Mouse (Mus musculus): ENCODE measurements at regions not wholly inside any gene's neighbourhood (a gene's known extent, or its start where the extent isn't known, plus 50 kb on each side); places are given as distances from the start of the nearest gene placed in this dataset.

DNA sequence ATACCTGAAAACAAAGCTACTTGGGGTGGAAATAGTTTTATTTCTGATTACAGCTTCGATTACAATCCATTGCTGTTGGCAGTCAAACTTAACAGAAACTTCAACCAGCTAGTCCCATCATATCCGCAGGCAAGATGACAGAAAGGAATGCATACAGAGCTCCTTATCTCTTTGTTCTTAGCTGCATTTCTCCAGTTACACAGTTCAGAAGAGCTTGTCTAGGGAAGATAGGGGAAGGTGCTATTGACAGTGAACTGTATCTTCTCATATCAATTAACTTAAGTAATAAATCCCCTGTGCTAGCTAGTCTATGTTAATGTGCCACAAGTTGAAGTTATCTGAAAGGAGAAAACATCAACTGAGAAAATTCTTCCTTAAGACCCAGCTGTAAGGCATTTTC lies 374.8 kb downstream of the Ptprc start:
- no peaks in the 10 kb centered on the region for H3K9me3 ChIP-seq
- H3K27ac ChIP-seq, result no peak overlapping the region
- no peaks in the 10 kb centered on the region for H3K4me1 ChIP-seq
- H3K27me3 ChIP-seq, result no peaks in the 10 kb centered on the region
- 83% methylated on average over 2 of the region's 2 CpGs for WGBS
- no peak overlapping the region for H3K4me3 ChIP-seq (replicated peaks)
- H3K4me2 ChIP-seq, result no peak overlapping the region
- H3K36me3 ChIP-seq (replicated peaks), result no peaks in the 10 kb centered on the region
- no peak for ATAC-seq (ENCODE audit: low FRiP score)
- H3K9ac ChIP-seq, result no peak overlapping the region

GRCm38 (mm10) chr1:137788789-137789188 lies 386.7 kb downstream of the Ptprc start:
- H3K27ac ChIP-seq, result no peak overlapping the region
- WGBS, result 85% methylated on average over 3 of the region's 3 CpGs
- no peaks in the 10 kb centered on the region for H3K36me3 ChIP-seq (replicated peaks)
- no peaks in the 10 kb centered on the region for H3K4me1 ChIP-seq
- ATAC-seq (ENCODE audit: low FRiP score), result no peak
- H3K4me3 ChIP-seq (replicated peaks), result no peak overlapping the region
- H3K9me3 ChIP-seq, result no peaks in the 10 kb centered on the region
- H3K27me3 ChIP-seq, result no peaks in the 10 kb centered on the region
- H3K9ac ChIP-seq, result no peak overlapping the region
- no peak overlapping the region for H3K4me2 ChIP-seq

DNA sequence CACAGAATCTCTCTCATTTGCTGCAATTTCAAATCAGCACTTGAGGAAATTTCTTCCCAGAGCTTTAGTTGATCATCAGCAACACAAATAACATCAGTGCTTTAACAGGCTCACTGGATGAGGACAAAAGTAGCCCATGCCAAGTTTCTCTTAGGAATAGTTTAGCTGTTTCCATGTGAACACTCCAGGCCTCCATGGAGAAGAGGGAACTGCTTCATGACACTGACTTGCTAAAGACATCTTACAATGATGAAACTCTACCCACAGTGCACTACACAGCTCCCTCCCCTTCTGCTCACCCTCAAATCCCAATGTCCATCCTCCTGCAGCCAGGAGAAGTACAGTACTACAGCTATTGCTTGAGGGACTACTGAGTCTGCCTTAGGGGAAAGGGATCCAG lies 388.9 kb downstream of the Ptprc start:
- H3K4me1 ChIP-seq, result no peaks in the 10 kb centered on the region
- no peak for ATAC-seq (ENCODE audit: low FRiP score)

DNA sequence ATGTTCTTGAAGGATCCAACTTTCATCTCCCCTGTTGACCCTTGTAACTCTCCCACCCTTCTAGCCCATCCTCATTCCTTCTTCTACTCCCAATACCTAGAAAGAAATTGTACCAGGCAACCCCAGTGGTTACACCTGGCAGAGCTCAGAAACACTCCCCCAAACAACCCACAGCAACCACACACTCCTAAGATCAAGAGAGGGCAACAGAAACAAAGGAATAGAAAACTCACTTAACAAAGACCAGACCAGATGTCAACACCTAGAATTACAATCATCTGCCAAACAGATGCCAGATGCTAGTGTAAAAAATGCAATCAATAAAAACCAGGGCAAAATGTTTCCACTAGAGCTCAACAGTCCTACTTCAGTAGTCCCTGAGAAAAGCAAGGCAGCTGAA lies 400.9 kb downstream of the Ptprc start:
- Histone ChIP-seq H3K27me3 (no peaks in the 10 kb centered on the region), H3K4me1 (no peaks in the 10 kb centered on the region), H3K36me3 (replicated peaks) (no peaks in the 10 kb centered on the region), H3K9ac (no peak overlapping the region), H3K4me2 (no peak overlapping the region), H3K4me3 (replicated peaks) (no peak overlapping the region), H3K27ac (no peak overlapping the region), H3K9me3 (no peaks in the 10 kb centered on the region)
- no peak for ATAC-seq (ENCODE audit: low FRiP score)

More for the DNA sequence above, 388.9 kb downstream of the Ptprc start:
- no peak overlapping the region for H3K9ac ChIP-seq
- no peak overlapping the region for H3K27ac ChIP-seq
- H3K4me3 ChIP-seq (replicated peaks), result no peak overlapping the region
- no peaks in the 10 kb centered on the region for H3K9me3 ChIP-seq
- no peaks in the 10 kb centered on the region for H3K27me3 ChIP-seq
- H3K36me3 ChIP-seq (replicated peaks), result no peaks in the 10 kb centered on the region
- H3K4me2 ChIP-seq, result no peak overlapping the region

- WGBS, result 92% methylated on average over 4 of the region's 4 CpGs
- Histone ChIP-seq H3K9ac (no peak overlapping the region), H3K4me3 (replicated peaks) (no peak overlapping the region), H3K27me3 (no peaks in the 10 kb centered on the region), H3K4me2 (no peak overlapping the region), H3K36me3 (replicated peaks) (no peaks in the 10 kb centered on the region), H3K4me1 (no peaks in the 10 kb centered on the region), H3K27ac (no peak overlapping the region), H3K9me3 (no peaks in the 10 kb centered on the region)
- ATAC-seq (ENCODE audit: low FRiP score), result no peak
These were observed 414.7 kb downstream of the Ptprc start for GRCm38 (mm10) chr1:137760797-137761196.

DNA sequence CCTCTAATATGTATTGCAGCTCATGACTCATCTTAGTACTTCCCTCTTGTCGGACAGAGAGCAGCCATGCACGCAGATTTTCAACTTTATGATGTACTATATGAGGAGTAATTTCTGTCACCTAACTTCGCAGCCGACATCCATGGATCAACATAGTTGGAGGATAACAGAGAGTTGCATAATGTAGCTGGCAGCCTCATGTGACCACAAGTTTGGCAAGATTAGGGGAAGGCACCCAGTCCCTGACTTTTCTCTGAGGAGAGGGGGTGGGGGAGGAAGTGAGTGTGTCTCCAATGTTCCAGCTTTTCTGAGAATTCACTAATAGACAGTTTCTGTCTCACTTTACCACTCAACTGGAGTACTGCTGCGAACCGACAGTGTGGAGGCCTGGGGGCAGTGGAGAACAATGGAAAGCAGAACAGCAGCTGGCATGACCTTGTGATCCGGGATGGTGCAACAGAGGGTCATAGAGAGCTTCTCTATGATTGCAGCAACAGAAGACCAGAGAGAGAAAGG lies 424.0 kb downstream of the Ptprc start:
- H3K36me3 ChIP-seq (replicated peaks), result no peaks in the 10 kb centered on the region
- H3K4me3 ChIP-seq (replicated peaks), result no peak overlapping the region
- H3K27ac ChIP-seq, result no peak overlapping the region
- H3K9me3 ChIP-seq, result no peaks in the 10 kb centered on the region
- no peaks in the 10 kb centered on the region for H3K27me3 ChIP-seq
- 83% methylated on average over 7 of the region's 7 CpGs for whole genome bisulfite sequencing
- no peaks in the 10 kb centered on the region for H3K4me1 ChIP-seq
- ATAC-seq (ENCODE audit: low FRiP score), result no peak
- H3K9ac ChIP-seq, result no peak overlapping the region
- no peak overlapping the region for H3K4me2 ChIP-seq

- Histone ChIP-seq H3K27ac (no peak overlapping the region), H3K4me3 (replicated peaks) (no peak overlapping the region), H3K4me2 (no peak overlapping the region), H3K36me3 (replicated peaks) (no peaks in the 10 kb centered on the region), H3K4me1 (no peaks in the 10 kb centered on the region), H3K9me3 (no peaks in the 10 kb centered on the region), H3K9ac (no peak overlapping the region), H3K27me3 (no peaks in the 10 kb centered on the region)
- ATAC-seq (ENCODE audit: low FRiP score), result no peak
- WGBS, result 68% methylated on average over 5 of the region's 5 CpGs
These were observed 424.6 kb downstream of the Ptprc start for GRCm38 (mm10) chr1:137750894-137751293.

DNA sequence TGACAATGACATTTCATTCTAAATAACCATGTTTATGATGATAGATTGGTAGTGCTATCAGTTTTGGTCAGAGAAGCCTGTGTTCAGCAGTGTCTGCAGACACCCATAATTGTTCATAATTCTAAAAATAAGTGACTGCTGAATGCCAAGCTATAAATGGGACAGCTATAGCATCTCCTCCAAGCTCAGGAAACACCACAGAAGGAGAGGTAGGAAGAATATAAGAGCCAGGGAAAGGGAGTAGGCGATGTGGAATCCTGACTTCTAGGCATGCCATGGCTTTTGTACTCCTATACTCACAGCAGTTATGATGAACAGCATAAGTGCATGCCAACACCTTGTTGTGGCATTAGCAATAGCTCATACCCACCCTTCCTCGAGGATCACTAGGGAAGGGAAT lies 429.4 kb downstream of the Ptprc start:
- WGBS, result 80% methylated on average over 2 of the region's 2 CpGs
- no peak for ATAC-seq (ENCODE audit: low FRiP score)
- Histone ChIP-seq H3K9ac (no peak overlapping the region), H3K4me2 (no peak overlapping the region), H3K36me3 (replicated peaks) (no peaks in the 10 kb centered on the region), H3K4me3 (replicated peaks) (no peak overlapping the region), H3K9me3 (no peaks in the 10 kb centered on the region), H3K4me1 (no peaks in the 10 kb centered on the region), H3K27me3 (no peaks in the 10 kb centered on the region), H3K27ac (no peak overlapping the region)

DNA sequence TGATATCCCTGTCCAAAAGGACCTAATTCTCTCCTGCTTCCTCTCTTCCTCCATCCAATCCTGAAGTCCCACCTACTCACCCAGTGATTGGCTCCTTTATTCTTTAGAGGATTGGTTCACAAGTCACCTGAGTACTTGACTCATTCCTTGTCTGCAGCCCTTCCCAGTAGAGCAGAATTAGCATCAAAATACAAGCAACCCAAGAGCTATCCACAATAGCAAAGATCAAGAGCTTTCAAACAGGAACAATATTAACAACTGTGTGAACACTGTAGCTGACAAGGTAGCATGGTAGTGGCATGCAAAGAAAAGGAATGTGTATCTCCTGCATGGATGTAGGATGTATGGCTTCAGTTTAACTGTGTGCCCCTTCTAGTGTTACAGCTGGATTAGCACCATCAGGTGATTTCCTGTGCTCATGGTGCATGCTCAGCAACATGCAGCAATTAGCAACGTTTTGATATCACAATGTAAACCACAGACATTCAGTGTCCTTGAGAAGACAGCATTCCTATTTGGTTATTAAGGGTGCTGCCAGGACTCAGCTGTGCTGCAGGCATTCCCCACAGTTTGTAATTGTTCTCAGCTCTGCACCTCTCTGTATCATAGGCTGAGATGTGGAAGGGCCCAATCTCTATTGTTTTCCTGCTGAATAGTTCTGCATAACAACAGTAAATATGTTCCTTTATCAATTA lies 437.2 kb downstream of the Ptprc start:
- no peaks in the 10 kb centered on the region for H3K27me3 ChIP-seq
- H3K4me1 ChIP-seq, result no peaks in the 10 kb centered on the region
- no peak for ATAC-seq (ENCODE audit: low FRiP score)
- H3K9me3 ChIP-seq, result no peaks in the 10 kb centered on the region
- H3K9ac ChIP-seq, result no peak overlapping the region
- no peak overlapping the region for H3K4me3 ChIP-seq (replicated peaks)
- 19% methylated on average over 1 of the region's 1 CpGs for WGBS
- H3K27ac ChIP-seq, result no peak overlapping the region
- no peaks in the 10 kb centered on the region for H3K36me3 ChIP-seq (replicated peaks)
- no peak overlapping the region for H3K4me2 ChIP-seq

GRCm38 (mm10) chr1:137703882-137704281 lies 471.6 kb downstream of the Ptprc start:
- no peak overlapping the region for H3K9ac ChIP-seq
- no peaks in the 10 kb centered on the region for H3K4me1 ChIP-seq
- H3K27ac ChIP-seq, result no peak overlapping the region
- no peak overlapping the region for H3K4me3 ChIP-seq (replicated peaks)
- H3K4me2 ChIP-seq, result no peak overlapping the region
- WGBS, result 86% methylated on average over 3 of the region's 3 CpGs
- no peaks in the 10 kb centered on the region for H3K36me3 ChIP-seq (replicated peaks)
- H3K27me3 ChIP-seq, result no peaks in the 10 kb centered on the region
- ATAC-seq (ENCODE audit: low FRiP score), result no peak
- H3K9me3 ChIP-seq, result no peaks in the 10 kb centered on the region

GRCm38 (mm10) chr1:137698876-137699275 lies 476.6 kb downstream of the Ptprc start:
- H3K36me3 ChIP-seq (replicated peaks), result no peaks in the 10 kb centered on the region
- no peak overlapping the region for H3K9ac ChIP-seq
- WGBS, result 83% methylated on average over 4 of the region's 4 CpGs

DNA sequence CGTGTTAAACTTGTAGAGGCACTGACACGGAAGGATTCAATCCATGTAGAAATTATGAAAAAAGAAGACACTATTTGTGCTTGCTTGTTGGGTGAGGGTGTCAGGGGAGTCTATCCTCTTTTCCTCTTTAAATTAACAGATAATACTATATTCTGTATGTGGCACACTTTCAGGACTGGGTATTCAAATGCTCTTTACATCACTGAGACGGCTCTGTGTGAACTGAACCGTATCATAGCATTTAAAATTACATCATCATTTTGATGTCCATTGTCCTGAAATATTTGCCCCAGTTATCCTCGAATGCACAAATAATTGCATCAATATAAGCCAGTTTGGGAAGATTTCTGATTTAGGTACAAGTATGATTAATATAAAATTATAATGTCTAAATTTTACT lies 478.2 kb downstream of the Ptprc start:
- Histone ChIP-seq H3K27me3 (no peaks in the 10 kb centered on the region), H3K9ac (no peak overlapping the region), H3K4me3 (replicated peaks) (no peak overlapping the region), H3K27ac (no peak overlapping the region), H3K36me3 (replicated peaks) (no peaks in the 10 kb centered on the region), H3K4me1 (peaks cover 14% of the 10 kb centered on the region), H3K4me2 (no peak overlapping the region), H3K9me3 (no peaks in the 10 kb centered on the region)
- no peak for ATAC-seq (ENCODE audit: low FRiP score)
- WGBS, result 49% methylated on average over 5 of the region's 5 CpGs

More at GRCm38 (mm10) chr1:137698876-137699275, 476.6 kb downstream of the Ptprc start:
- no peaks in the 10 kb centered on the region for H3K27me3 ChIP-seq
- no peak overlapping the region for H3K27ac ChIP-seq
- H3K4me1 ChIP-seq, result peaks cover 14% of the 10 kb centered on the region
- no peaks in the 10 kb centered on the region for H3K9me3 ChIP-seq
- no peak overlapping the region for H3K4me2 ChIP-seq
- no peak for ATAC-seq (ENCODE audit: low FRiP score)
- H3K4me3 ChIP-seq (replicated peaks), result no peak overlapping the region

DNA sequence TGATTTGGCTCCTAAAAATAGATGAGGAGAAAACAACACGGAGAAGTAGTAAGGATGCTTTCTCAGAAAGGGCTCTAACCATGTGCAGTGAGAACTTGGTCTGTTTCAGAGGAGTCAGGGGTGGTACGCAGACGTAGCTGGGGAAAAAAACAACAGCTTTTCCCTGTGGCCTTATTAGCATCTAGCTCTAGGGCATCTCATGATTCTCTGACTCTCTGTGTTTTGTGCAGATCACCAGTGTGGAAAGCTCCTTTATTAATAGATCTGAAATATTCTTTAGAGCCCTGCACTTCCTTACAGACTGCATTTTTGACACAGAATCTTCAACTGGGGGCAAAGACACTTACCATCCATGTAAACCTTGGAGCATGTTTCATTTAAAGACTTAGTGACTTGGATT lies 478.7 kb downstream of the Ptprc start:
- no peak for ATAC-seq (ENCODE audit: low FRiP score)
- 41% methylated on average over 3 of the region's 3 CpGs for WGBS
- peaks cover 14% of the 10 kb centered on the region for H3K4me1 ChIP-seq

More for the DNA sequence above, 478.7 kb downstream of the Ptprc start:
- no peak overlapping the region for H3K4me2 ChIP-seq
- no peaks in the 10 kb centered on the region for H3K27me3 ChIP-seq
- H3K27ac ChIP-seq, result no peak overlapping the region
- H3K9me3 ChIP-seq, result no peaks in the 10 kb centered on the region
- no peak overlapping the region for H3K4me3 ChIP-seq (replicated peaks)
- H3K9ac ChIP-seq, result no peak overlapping the region
- H3K36me3 ChIP-seq (replicated peaks), result no peaks in the 10 kb centered on the region
